Mouse (Mus musculus) neural tube, embryonic 15.5 days (tissue): ENCODE data around the gene Spg7. TPM values are rescaled to one million over a fixed set of nuclear protein-coding genes. Genes with fewer than 3 reads are reported as not detected.
A peak's percentile ranks its signal among the peaks of the same experiment; 100 is the strongest.

Source experiments
- ATAC-seq: fragments of 200-750 bp; cut with Nextera tagmentation; 2 replicates; pipeline ENCODE4 v1.8.0; 2017; ENCODE audit warnings: mild to moderate bottlenecking, moderate TSS enrichment, moderate library complexity; ENCODE audit not compliant: low FRiP score
- H3K27ac ChIP-seq: fragments of 300-500 bp; sonication (generic); replicated peaks from 2 replicates; pipeline ENCODE4 v1.5.1; 2015; ENCODE audit warnings: mild to moderate bottlenecking, inconsistent platforms
- H3K27me3 ChIP-seq: fragments of 300-500 bp; sonication (generic); replicated peaks from 2 replicates; pipeline ENCODE4 v1.6.1; 2015; ENCODE audit warnings: inconsistent platforms
- H3K36me3 ChIP-seq: fragments of 300-500 bp; sonication (generic); 2 replicates; pipeline ENCODE4 v1.6.1; 2015; ENCODE audit warnings: inconsistent platforms
- H3K4me1 ChIP-seq: fragments of 300-500 bp; sonication (generic); 2 replicates; pipeline ENCODE4 v1.6.1; 2015; ENCODE audit warnings: inconsistent platforms
- H3K4me2 ChIP-seq: fragments of 300-500 bp; sonication (generic); 2 replicates; pipeline ENCODE4 v1.6.1; 2015; ENCODE audit warnings: inconsistent platforms, mild to moderate bottlenecking, moderate library complexity
- H3K4me3 ChIP-seq: fragments of 300-500 bp; sonication (generic); replicated peaks from 2 replicates; pipeline ENCODE4 v1.5.1; 2015; ENCODE audit warnings: mild to moderate bottlenecking, inconsistent platforms
- H3K9ac ChIP-seq: fragments of 300-500 bp; sonication (generic); replicated peaks from 2 replicates; pipeline ENCODE4 v1.6.1; 2015; ENCODE audit warnings: mild to moderate bottlenecking, inconsistent platforms
- H3K9me3 ChIP-seq: fragments of 300-500 bp; sonication (generic); replicated peaks from 2 replicates; pipeline ENCODE4 v1.6.1; 2016; ENCODE audit warnings: inconsistent platforms
- WGBS: fragments of 180-500 bp; shearing (Covaris S2); methylation state at CpG from one replicate; pipeline ENCODE4 v1.1.7; 2015; ENCODE audit warnings: mixed read lengths; 5-methylcytosine and 5-hydroxymethylcytosine counted together
- polyA plus RNA-seq: library from polyadenylated mRNA; unstranded; fragments of >200 nt; fragmentation: Nextera tagmentation; extraction: Ambion mirVana; gene quantifications from 2 replicates; pipeline ENCODE4 v1.2.1, GENCODE M21; 2015

The Spg7 gene
- polyA plus RNA-seq, 1 experiment from 2014 or later = 47.6 TPM

DNA sequence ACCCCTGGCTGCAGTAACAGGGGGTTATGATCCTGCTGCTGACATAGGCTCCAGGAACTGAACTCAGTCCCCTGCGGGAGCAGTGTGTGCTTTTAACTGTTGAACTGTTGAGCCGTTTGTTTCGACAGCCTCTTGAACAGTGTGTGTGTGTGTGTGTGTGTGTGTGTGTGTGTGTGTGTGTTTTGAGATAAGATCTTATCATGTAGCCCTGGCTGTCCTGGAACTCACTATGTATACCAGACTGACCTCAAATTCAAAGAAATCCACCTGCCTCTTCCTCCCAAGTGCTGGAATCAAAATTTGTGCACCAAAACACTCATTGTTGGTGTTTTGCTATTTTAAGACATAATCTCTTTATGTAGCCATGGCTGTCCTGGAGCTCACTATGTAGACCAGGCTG, 51.9 kb downstream of the Spg7 start:
- no peaks in the 10 kb centered on the region for H3K36me3 ChIP-seq
- H3K9me3 ChIP-seq = no peaks in the 10 kb centered on the region
- H3K4me2 ChIP-seq = no peak overlapping the region
- ATAC-seq = no peak
- no peak overlapping the region for H3K9ac ChIP-seq
- no peak overlapping the region for H3K27ac ChIP-seq
- WGBS = 49% methylated on average over 3 of the region's 3 CpGs
- H3K27me3 ChIP-seq = peaks cover 41% of the 10 kb centered on the region
- H3K4me3 ChIP-seq = no peak overlapping the region
- peaks cover 18% of the 10 kb centered on the region for H3K4me1 ChIP-seq

DNA sequence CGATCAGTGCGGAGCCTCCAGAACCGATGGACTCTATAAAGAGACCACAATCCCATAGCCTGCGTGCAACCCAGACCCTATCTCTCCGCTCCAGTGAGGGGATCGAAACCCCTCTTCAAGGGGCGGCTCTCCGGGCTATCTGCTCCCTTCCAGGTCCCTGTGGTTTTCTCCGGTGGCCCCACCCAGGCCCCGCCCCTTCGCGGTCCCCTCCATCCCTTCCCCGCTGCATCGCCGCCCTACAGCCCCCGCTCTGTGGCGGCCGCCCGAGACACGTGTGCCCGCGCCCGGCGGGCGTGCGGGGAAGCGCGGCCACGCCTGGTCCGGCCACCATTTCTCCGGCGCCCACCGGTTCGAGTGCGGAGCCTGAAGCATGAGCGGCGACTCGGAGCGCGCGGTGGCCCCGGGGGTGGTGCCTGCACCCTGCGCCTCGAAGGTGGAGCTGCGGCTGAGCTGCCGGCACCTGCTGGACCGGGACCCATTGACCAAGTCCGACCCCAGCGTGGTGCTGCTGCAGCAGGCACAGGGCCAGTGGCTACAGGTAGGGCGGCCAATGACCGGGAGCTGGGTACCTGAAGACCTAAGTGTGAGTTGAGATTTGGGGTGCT, 54.5 kb downstream of the Spg7 start, which contains the start of gene Cpne7:
Cpne7 (plus strand) TSS at position 248 of the 605 bp plus-strand sequence.
- H3K36me3 ChIP-seq = no peaks in the 10 kb centered on the region
- peak within 1 kb of the TSS; percentile 51 for H3K9ac ChIP-seq
- peak; percentile 28; the same call in 1 of the 2 replicates for ATAC-seq
- H3K4me2 ChIP-seq = peak within 1 kb of the TSS; percentile 89
- no peak within 1 kb of the TSS for H3K27ac ChIP-seq
- peaks cover 18% of the 10 kb centered on the region for H3K4me1 ChIP-seq
- H3K9me3 ChIP-seq = no peaks in the 10 kb centered on the region
- WGBS = under 1% methylated on average over 51 of the region's 51 CpGs
- H3K27me3 ChIP-seq = peaks cover 52% of the 10 kb centered on the region
- peak within 1 kb of the TSS; percentile 47 for H3K4me3 ChIP-seq

DNA sequence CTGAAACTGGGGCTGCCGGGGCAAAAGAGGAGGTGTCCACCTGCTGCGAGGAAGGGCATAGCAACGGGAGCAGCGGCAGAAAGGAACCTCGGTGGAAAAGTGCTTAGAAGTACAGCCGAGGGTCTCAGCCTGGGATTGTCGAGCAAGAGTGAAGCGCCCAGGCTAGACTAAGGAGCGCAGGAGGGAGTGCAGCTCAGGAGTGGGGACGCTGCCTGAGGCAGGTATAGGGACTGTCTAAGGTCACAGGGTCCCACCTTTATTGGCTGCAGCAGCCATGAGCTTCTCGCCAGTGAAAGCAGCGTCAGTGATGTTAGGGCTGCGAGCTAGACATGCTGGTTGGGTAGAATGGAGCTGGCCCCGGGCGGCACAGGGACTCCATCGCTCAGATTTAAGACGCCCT, 55.0 kb downstream of the Spg7 start:
- Histone ChIP-seq H3K27ac (no peak overlapping the region), H3K36me3 (no peaks in the 10 kb centered on the region), H3K9me3 (no peaks in the 10 kb centered on the region), H3K4me1 (peaks cover 18% of the 10 kb centered on the region), H3K4me3 (peak overlapping the region; percentile 47), H3K27me3 (peaks cover 57% of the 10 kb centered on the region), H3K4me2 (peak overlapping the region; percentile 89), H3K9ac (peak overlapping the region; percentile 51)
- WGBS = 2% methylated on average over 17 of the region's 17 CpGs
- no peak for ATAC-seq

DNA sequence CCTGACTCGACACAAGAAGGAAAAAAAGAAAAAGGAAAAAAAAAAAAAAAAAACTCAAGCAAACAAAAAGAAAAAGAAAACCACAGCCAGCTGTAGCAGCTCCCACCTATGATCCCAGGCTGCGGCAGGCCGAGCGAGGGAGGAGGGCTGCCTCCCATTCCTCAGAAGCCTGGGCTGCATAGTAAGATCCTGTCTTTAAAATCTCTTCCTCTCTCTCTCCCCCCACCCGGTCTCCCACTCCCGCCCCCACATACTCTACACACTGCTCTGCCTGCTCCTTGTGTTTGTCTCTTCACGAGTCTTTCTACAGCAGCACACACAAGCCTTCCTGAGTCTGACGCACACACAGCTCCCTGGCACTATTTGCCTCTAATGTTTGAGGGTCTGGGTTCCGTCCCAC, 59.3 kb downstream of the Spg7 start:
- 76% methylated on average over 9 of the region's 9 CpGs for WGBS
- H3K27me3 ChIP-seq = peaks cover 62% of the 10 kb centered on the region
- no peak for ATAC-seq

DNA sequence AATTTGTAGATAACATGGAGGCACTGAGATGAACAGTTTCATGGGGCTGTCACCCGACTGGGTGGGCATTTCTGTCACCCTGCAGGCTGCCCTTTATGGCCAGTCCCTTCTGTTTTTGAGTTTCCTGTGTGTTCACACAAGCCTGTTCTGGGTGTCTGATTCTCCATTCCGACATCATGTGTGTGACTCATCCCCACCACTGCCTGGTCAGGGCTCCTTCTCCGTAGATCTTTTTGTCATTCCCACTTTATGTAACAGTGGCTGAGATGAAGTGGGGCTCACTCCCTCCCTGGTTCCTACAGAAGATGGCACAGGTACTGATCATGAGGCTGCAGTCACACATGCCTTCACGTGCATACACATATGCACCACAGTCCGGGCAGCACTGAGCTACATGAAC, 59.9 kb downstream of the Spg7 start:
- no peak for ATAC-seq
- Histone ChIP-seq H3K9ac (no peak overlapping the region), H3K4me3 (no peak overlapping the region), H3K4me2 (no peak overlapping the region), H3K27me3 (peaks cover 61% of the 10 kb centered on the region), H3K27ac (no peak overlapping the region), H3K36me3 (no peaks in the 10 kb centered on the region), H3K9me3 (no peaks in the 10 kb centered on the region), H3K4me1 (peaks cover 5% of the 10 kb centered on the region)
- WGBS = 85% methylated on average over 5 of the region's 5 CpGs

More for the DNA sequence above, 59.3 kb downstream of the Spg7 start:
- no peak overlapping the region for H3K9ac ChIP-seq
- H3K27ac ChIP-seq = no peak overlapping the region
- H3K36me3 ChIP-seq = no peaks in the 10 kb centered on the region
- H3K4me1 ChIP-seq = peaks cover 11% of the 10 kb centered on the region
- H3K4me2 ChIP-seq = no peak overlapping the region
- H3K4me3 ChIP-seq = no peak overlapping the region
- no peaks in the 10 kb centered on the region for H3K9me3 ChIP-seq

DNA sequence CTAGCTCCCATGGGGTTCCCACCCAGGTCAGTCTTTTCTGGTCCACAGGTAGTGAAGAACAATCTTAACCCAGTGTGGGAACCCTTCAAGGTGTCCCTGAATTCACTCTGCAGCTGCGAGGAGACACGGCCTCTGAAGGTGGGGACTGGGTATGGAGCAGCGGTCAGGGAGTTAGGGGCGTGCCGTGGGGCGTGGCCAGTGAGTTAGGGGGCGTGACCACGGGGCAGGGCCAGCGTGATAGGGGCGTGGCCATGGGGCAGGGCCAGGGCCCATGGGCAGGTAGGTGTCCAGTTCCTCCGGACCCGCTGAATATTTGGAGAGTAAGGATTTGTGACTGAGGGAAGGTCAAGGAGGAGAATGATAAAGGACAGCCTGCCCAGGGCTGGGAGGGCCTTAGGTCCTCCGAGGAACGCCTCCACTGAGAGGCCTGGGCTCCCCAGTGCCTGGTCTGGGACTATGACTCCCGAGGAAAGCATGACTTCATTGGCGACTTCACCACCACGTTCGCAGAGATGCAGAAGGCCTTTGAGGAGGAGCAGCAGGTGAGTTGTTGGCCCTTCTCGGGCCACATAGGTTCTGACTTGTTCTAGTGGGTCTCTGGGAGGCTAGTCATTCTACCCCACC, 63.6 kb downstream of the Spg7 start:
- Histone ChIP-seq H3K4me2 (no peak overlapping the region), H3K9me3 (no peaks in the 10 kb centered on the region), H3K27ac (no peak overlapping the region), H3K4me1 (no peaks in the 10 kb centered on the region; the same call in 1 of the 2 replicates), H3K36me3 (no peaks in the 10 kb centered on the region), H3K27me3 (peaks cover 38% of the 10 kb centered on the region), H3K4me3 (no peak overlapping the region), H3K9ac (no peak overlapping the region)
- 5% methylated on average over 19 of the region's 19 CpGs for WGBS
- no peak for ATAC-seq

DNA sequence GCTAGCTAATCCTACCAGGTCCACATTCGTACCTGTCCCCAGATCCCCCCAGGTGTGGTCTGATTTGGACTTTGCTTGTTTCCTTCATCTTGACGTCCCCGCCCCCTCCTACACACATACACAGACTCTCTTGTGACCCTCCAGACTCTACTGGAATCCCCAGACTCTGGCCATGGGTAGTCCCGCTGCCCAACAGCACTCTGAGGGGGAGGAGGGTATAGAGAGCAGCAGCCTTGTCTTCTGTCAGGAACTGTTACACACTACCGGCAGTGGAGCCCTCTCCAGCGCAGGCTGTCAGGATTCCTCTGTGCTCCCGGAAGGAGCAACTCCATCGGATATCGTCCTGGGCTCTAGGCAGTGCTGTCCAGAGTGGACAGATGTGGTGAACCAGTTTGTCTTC, 68.3 kb downstream of the Spg7 start:
- no peak for ATAC-seq
- peaks cover 15% of the 10 kb centered on the region for H3K4me1 ChIP-seq
- H3K9me3 ChIP-seq = no peaks in the 10 kb centered on the region
- peaks cover 20% of the 10 kb centered on the region for H3K27me3 ChIP-seq
- WGBS = 71% methylated on average over 9 of the region's 9 CpGs
- H3K36me3 ChIP-seq = no peaks in the 10 kb centered on the region
- H3K9ac ChIP-seq = no peak overlapping the region
- H3K4me3 ChIP-seq = no peak overlapping the region
- H3K4me2 ChIP-seq = no peak overlapping the region
- H3K27ac ChIP-seq = no peak overlapping the region

DNA sequence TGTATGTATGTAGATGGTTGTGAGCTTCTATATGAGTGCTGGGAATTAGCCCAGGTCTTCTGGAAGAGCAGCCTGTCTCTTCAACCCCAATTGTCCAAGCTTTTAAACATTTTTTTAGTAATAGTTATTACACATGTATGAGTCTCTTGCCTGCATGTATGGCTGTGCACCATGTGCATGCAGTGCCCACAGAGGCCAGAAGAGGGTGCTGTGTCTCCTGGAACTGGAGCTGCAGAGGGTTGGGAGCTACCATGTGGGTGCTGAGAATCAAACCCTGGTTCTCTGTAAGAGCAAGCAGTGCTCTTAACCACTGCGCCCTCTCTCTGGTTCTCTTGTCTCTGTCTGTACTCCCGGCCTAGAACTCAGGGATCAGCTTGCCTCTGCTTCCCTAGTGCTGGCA, 70.2 kb downstream of the Spg7 start:
- Histone ChIP-seq H3K36me3 (no peaks in the 10 kb centered on the region), H3K27ac (no peak overlapping the region), H3K27me3 (peaks cover 6% of the 10 kb centered on the region; the same call in 1 of the 2 replicates), H3K4me1 (peaks cover 21% of the 10 kb centered on the region), H3K9ac (no peak overlapping the region), H3K4me3 (no peak overlapping the region), H3K9me3 (no peaks in the 10 kb centered on the region), H3K4me2 (no peak overlapping the region)
- 94% methylated on average over 2 of the region's 2 CpGs for WGBS
- no peak for ATAC-seq

DNA sequence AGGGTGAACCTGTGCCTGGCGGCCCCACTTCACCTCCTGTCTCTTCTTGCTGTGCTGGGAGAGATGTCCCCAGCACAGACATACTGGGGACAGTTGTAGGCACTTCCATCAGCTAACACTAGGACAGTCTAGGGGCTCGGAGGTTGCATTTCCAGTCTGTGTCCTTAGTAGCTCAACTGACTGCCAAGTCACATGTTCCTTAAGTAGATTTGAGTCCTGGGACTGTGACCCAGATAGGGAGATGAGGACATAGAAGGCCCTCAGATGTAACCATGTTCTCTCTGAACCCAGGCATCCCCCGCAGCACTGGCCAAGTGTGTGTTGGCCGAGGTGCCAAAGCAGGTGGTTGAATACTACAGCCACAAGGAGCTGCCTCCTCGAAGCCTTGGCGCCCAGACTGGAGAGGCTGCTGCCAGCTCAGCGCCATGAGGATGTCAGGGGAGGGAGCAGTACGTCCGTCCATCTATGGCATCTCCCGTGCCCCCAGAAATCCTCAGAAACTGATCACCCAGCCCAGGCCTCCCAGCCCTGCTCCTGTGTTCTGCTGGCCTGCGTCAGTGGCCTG, 71.5 kb downstream of the Spg7 start:
- no peak overlapping the region for H3K4me3 ChIP-seq
- no peak for ATAC-seq
- peaks cover 5% of the 10 kb centered on the region; the same call in 1 of the 2 replicates for H3K27me3 ChIP-seq
- H3K4me2 ChIP-seq = no peak overlapping the region
- H3K9me3 ChIP-seq = no peaks in the 10 kb centered on the region
- no peak overlapping the region for H3K27ac ChIP-seq
- H3K9ac ChIP-seq = no peak overlapping the region; the same call in 1 of the 2 replicates
- peaks cover 24% of the 10 kb centered on the region for H3K4me1 ChIP-seq
- WGBS = 92% methylated on average over 11 of the region's 11 CpGs
- no peaks in the 10 kb centered on the region for H3K36me3 ChIP-seq

DNA sequence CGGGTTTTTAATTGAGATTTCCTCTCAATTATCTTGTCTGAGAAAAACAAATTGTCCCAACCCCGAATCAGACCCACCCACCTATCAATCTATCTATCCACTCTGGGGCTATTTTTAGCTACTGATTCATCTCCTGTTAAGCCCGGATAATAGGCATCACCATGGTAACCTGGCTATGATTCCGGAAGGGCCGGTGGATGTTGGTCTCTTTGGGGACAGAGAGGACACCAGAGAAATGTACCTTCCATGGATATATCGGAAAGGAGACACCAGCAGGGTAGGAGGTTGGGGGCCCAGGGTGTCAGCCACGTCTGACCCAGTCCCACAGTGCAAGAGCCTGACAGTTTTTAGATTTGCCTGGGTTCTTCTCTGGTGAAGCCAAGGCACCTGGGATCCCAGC, 72.7 kb downstream of the Spg7 start:
- 11% methylated on average over 7 of the region's 7 CpGs for WGBS
- Histone ChIP-seq H3K36me3 (no peaks in the 10 kb centered on the region), H3K4me1 (peaks cover 24% of the 10 kb centered on the region), H3K4me3 (no peak overlapping the region), H3K27me3 (no peaks in the 10 kb centered on the region), H3K27ac (peak overlapping the region; percentile 39), H3K4me2 (peak overlapping the region; percentile 25), H3K9me3 (no peaks in the 10 kb centered on the region), H3K9ac (no peak overlapping the region)
- ATAC-seq = peak; percentile 80; the same call in 1 of the 2 replicates

DNA sequence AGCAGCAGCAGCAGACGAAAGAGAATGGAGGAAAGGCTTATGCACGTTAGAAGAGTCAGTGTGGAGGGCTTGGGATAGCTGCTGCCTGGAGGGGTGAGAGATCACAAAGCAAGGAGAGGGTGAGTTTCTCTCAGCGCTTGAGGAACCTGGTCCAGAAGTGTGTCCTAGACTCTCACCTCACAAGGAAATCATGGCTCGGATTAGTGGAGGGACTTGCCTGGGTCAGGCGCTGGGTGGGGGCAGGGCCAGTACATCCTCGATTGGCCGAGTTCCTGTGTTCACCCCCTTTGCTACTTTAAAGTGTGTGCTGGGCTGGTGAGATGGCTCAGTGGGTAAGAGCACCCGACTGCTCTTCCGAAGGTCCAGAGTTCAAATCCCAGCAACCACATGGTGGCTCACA, 73.1 kb downstream of the Spg7 start:
- Histone ChIP-seq H3K27me3 (no peaks in the 10 kb centered on the region), H3K4me1 (peaks cover 24% of the 10 kb centered on the region), H3K9me3 (no peaks in the 10 kb centered on the region), H3K4me3 (no peak overlapping the region), H3K4me2 (peak overlapping the region; percentile 25), H3K36me3 (no peaks in the 10 kb centered on the region), H3K9ac (no peak overlapping the region), H3K27ac (peak overlapping the region; percentile 39)
- 0 out of 2 replicates have a peak, but pooled peaks have one; percentile 7 for ATAC-seq
- WGBS = 51% methylated on average over 9 of the region's 9 CpGs

DNA sequence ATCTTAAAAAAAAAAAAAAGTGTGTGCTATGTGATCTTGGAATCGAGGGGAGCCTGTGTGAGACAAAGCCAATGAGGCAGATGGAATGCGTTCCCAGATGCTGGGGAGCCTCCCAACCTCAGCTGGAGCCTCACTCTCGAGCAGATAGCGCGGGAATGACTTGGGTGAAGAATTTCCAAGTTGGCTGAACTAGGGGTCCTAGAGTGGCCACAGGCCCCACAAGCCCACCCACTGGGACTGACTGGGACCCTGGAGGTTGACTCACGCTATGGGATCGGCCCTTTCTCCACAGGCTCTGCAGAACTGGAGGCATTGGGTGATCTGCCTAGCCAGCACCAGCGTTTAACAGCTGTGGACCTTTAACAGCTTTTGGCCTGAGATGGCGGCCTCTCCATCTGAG, 73.5 kb downstream of the Spg7 start:
- Histone ChIP-seq H3K9me3 (no peaks in the 10 kb centered on the region), H3K4me2 (no peak overlapping the region), H3K36me3 (no peaks in the 10 kb centered on the region), H3K27me3 (no peaks in the 10 kb centered on the region), H3K9ac (no peak overlapping the region), H3K4me3 (no peak overlapping the region), H3K4me1 (peaks cover 24% of the 10 kb centered on the region), H3K27ac (no peak overlapping the region)
- WGBS = 82% methylated on average over 9 of the region's 9 CpGs
- no peak for ATAC-seq
